Mouse (Mus musculus): ENCODE results near the gene Fstl4.

- no peak for TF ChIP-seq CTCF (IDR thresholded peaks at IDR 0.05; ENCODE audit: extremely low read depth, insufficient read length, insufficient replicate concordance, low read depth, low read length)
- no peak for TF ChIP-seq POLR2A (IDR thresholded peaks at IDR 0.05; ENCODE audit: low read depth, low read length)
Observed at GRCm38 (mm10) chr11:53097870-53098269, 333.4 kb downstream of the Fstl4 start.
